Mouse (Mus musculus) kidney, postnatal 10 days (tissue): ENCODE measurements at regions not wholly inside any gene's neighbourhood (a gene's known extent, or its start where the extent isn't known, plus 50 kb on each side); places are given as distances from the start of the nearest gene placed in this dataset.

Source experiments
- DNase-seq: peaks from one replicate; pipeline ENCODE4 v3.0.0; 2021; ENCODE audit warnings: mixed read lengths

- DNase-seq = no peak
Measured at GRCm38 (mm10) chr15:40223272-40223671, 89.1 kb downstream of the 9330182O14Rik start.

GRCm38 (mm10) chr15:40241764-40242163 is 107.6 kb downstream of the 9330182O14Rik start:
- DNase-seq = no peak

- no peak for DNase-seq
Measured at GRCm38 (mm10) chr15:40248966-40249365, 114.8 kb downstream of the 9330182O14Rik start.

- no peak for DNase-seq
Measured at GRCm38 (mm10) chr15:40259433-40259832, 125.3 kb downstream of the 9330182O14Rik start.

- DNase-seq = no peak
Measured at GRCm38 (mm10) chr15:40279021-40279420, 144.9 kb downstream of the 9330182O14Rik start.

GRCm38 (mm10) chr15:40280551-40280950 is 146.4 kb downstream of the 9330182O14Rik start:
- DNase-seq = no peak

GRCm38 (mm10) chr15:40281078-40281720 is 147.0 kb downstream of the 9330182O14Rik start:
- no peak for DNase-seq

- DNase-seq = no peak
Measured at GRCm38 (mm10) chr15:40291602-40292001, 157.4 kb downstream of the 9330182O14Rik start.

GRCm38 (mm10) chr15:40312226-40312625 is 178.1 kb downstream of the 9330182O14Rik start:
- no peak for DNase-seq

- no peak for DNase-seq
Measured at GRCm38 (mm10) chr15:40339746-40340145, 205.6 kb downstream of the 9330182O14Rik start.

- DNase-seq = no peak
Measured at GRCm38 (mm10) chr15:40340269-40340668, 206.1 kb downstream of the 9330182O14Rik start.

- no peak for DNase-seq
Measured at GRCm38 (mm10) chr15:40351473-40351872, 217.3 kb downstream of the 9330182O14Rik start.

GRCm38 (mm10) chr15:40354802-40355487 is 220.8 kb downstream of the 9330182O14Rik start:
- DNase-seq = no peak

GRCm38 (mm10) chr15:40356096-40356495 is 221.9 kb downstream of the 9330182O14Rik start:
- DNase-seq = no peak

GRCm38 (mm10) chr15:40358341-40358740 is 224.2 kb downstream of the 9330182O14Rik start:
- DNase-seq = no peak

GRCm38 (mm10) chr15:40361849-40362533 is 227.8 kb downstream of the 9330182O14Rik start:
- no peak for DNase-seq

- DNase-seq = no peak
Measured at GRCm38 (mm10) chr15:40364221-40364621, 230.1 kb downstream of the 9330182O14Rik start.

- no peak for DNase-seq
Measured at GRCm38 (mm10) chr15:40365613-40366012, 231.4 kb downstream of the 9330182O14Rik start.

- DNase-seq = no peak
Measured at GRCm38 (mm10) chr15:40367026-40367425, 232.9 kb downstream of the 9330182O14Rik start.

- peak; percentile 8 for DNase-seq
Measured at GRCm38 (mm10) chr15:40368746-40369145, 234.6 kb downstream of the 9330182O14Rik start.

- no peak for DNase-seq
Measured at GRCm38 (mm10) chr15:40371486-40371885, 237.3 kb downstream of the 9330182O14Rik start.

- no peak for DNase-seq
Measured at GRCm38 (mm10) chr15:40386526-40386925, 252.4 kb downstream of the 9330182O14Rik start.

- no peak for DNase-seq
Measured at GRCm38 (mm10) chr15:40387746-40388145, 253.6 kb downstream of the 9330182O14Rik start.

- no peak for DNase-seq
Measured at GRCm38 (mm10) chr15:40388806-40389205, 254.6 kb downstream of the 9330182O14Rik start.
